Mouse (Mus musculus): ENCODE results near the gene Arl1. TPM values are rescaled to one million over a fixed set of nuclear protein-coding genes. Genes with fewer than 3 reads are reported as not detected.

Gene Arl1
- polyA plus RNA-seq, 1 experiment = 55.0 TPM

- Histone ChIP-seq H3ac (ENCODE audit: control insufficient read depth, insufficient read length, low read depth) (no peak overlapping the region), H3K4me3 (ENCODE audit: insufficient read depth, poor library complexity, severe bottlenecking) (no peak overlapping the region), H3K36me3 (ENCODE audit: control insufficient read depth, insufficient read depth) (peaks cover 87% of the 10 kb centered on the region), H3K27me3 (ENCODE audit: control insufficient read depth, insufficient read depth, insufficient read length) (no peaks in the 10 kb centered on the region), H3K79me3 (ENCODE audit: low read depth) (no peaks in the 10 kb centered on the region), H3K79me2 (ENCODE audit: control insufficient read depth, insufficient read depth) (peaks cover 18% of the 10 kb centered on the region)
- TF ChIP-seq CTCF (IDR thresholded peaks at IDR 0.05; ENCODE audit: control insufficient read depth, insufficient read depth, insufficient read length) (no peak), MAX (IDR thresholded peaks at IDR 0.05) (no peak), CEBPB (IDR thresholded peaks at IDR 0.05; ENCODE audit: low read depth) (no peak), MYOG (IDR thresholded peaks at IDR 0.05; ENCODE audit: control insufficient read depth, extremely low read depth, insufficient read length) (no peak), USF1 (IDR thresholded peaks at IDR 0.05; ENCODE audit: low read depth) (no peak), MYOD1 (IDR thresholded peaks at IDR 0.05; ENCODE audit: control insufficient read depth, insufficient read length, low read depth) (no peak), FOSL1 (IDR thresholded peaks at IDR 0.05; ENCODE audit: insufficient read depth, low read length, poor library complexity, severe bottlenecking) (no peak)
Measured at GRCm38 (mm10) chr10:88783941-88784340, 53.3 kb downstream of the Arl1 start.

- peaks cover 18% of the 10 kb centered on the region for H3K79me2 ChIP-seq (ENCODE audit: control insufficient read depth, insufficient read depth)
- TF ChIP-seq MAX (IDR thresholded peaks at IDR 0.05) (no peak), CTCF (IDR thresholded peaks at IDR 0.05; ENCODE audit: control insufficient read depth, insufficient read depth, insufficient read length) (no peak), MYOG (IDR thresholded peaks at IDR 0.05; ENCODE audit: control insufficient read depth, extremely low read depth, insufficient read length) (no peak), CEBPB (IDR thresholded peaks at IDR 0.05; ENCODE audit: low read depth) (peak; percentile 18)
- peaks cover 87% of the 10 kb centered on the region for H3K36me3 ChIP-seq (ENCODE audit: control insufficient read depth, insufficient read depth)
- H3K79me3 ChIP-seq (ENCODE audit: low read depth) = no peaks in the 10 kb centered on the region
- H3ac ChIP-seq (ENCODE audit: control insufficient read depth, insufficient read length, low read depth) = no peak overlapping the region
- H3K27me3 ChIP-seq (ENCODE audit: control insufficient read depth, insufficient read depth, insufficient read length) = no peaks in the 10 kb centered on the region
- no peak overlapping the region for H3K4me3 ChIP-seq (ENCODE audit: insufficient read depth, poor library complexity, severe bottlenecking)
Measured at GRCm38 (mm10) chr10:88784513-88784931, 53.9 kb downstream of the Arl1 start.

- Histone ChIP-seq H3K79me2 (ENCODE audit: control insufficient read depth, insufficient read depth) (no peaks in the 10 kb centered on the region), H3ac (ENCODE audit: control insufficient read depth, insufficient read length, low read depth) (no peak overlapping the region), H3K79me3 (ENCODE audit: low read depth) (no peaks in the 10 kb centered on the region), H3K4me3 (ENCODE audit: insufficient read depth, poor library complexity, severe bottlenecking) (no peak overlapping the region), H3K36me3 (ENCODE audit: control insufficient read depth, insufficient read depth) (peaks cover 96% of the 10 kb centered on the region), H3K27me3 (ENCODE audit: control insufficient read depth, insufficient read depth, insufficient read length) (no peaks in the 10 kb centered on the region)
- no peak for TF ChIP-seq USF1 (IDR thresholded peaks at IDR 0.05; ENCODE audit: low read depth)
Measured at GRCm38 (mm10) chr10:88793671-88794070, 63.0 kb downstream of the Arl1 start.

Other genes starting within 250 kb of the Arl1 start
- gene Chpt1, start 226.8 kb upstream of the Arl1 start, polyA plus RNA-seq (2012; fragmentation: generic; extraction: Trizol) = 8.4 TPM
- gene Mybpc1, start 125.7 kb upstream of the Arl1 start, polyA plus RNA-seq (2012; fragmentation: generic; extraction: Trizol) = not detected
- gene Spic, start 45.8 kb upstream of the Arl1 start, polyA plus RNA-seq (2012; fragmentation: generic; extraction: Trizol) = not detected
- 24.2 TPM for gene Utp20, start 95.9 kb downstream of the Arl1 start, polyA plus RNA-seq (2012; fragmentation: generic; extraction: Trizol)
- 0.01 TPM for gene Slc5a8, start 155.1 kb downstream of the Arl1 start, polyA plus RNA-seq (2012; fragmentation: generic; extraction: Trizol)

Data from C2C12 (cell line).